Mouse (Mus musculus): ENCODE measurements around the gene Ifnl2. TPM values are rescaled to one million over a fixed set of nuclear protein-coding genes. Genes with fewer than 3 reads are reported as not detected.
"Not testable (repeated sequence)": the region's sequence is repeated elsewhere in the genome, so short reads cannot be mapped to it uniquely, and the experiment has no call there.

Ifnl2 gene
- total and polyA plus RNA-seq, 3 experiments: not detected

DNA sequence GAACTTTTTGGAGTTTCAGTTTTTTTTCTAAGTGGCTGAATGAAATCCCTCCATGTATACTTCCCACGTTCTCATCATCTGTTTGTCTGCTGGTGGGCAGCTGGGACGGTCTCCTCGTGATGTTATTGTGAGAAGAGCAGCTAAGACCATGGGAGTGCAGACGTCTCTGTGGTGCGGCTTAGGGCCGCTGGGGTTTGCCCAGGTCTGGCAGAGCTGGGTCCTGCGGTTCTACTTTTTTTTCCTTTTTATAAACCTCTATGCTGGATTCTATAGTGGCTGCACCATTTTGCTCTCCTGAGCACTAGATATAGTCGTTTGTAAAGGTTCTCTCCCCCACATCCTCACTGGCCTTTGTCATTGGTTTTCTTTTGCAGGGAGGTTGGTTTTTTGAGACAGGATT lies 1.2 kb upstream of the Ifnl2 start:
- peaks cover 0 to 2% of the 10 kb centered on the region in 2 experiments; a peak in 2 of 4 replicates for H3K27me3 ChIP-seq (ENCODE audit: control insufficient read depth in 1 of 2, insufficient read depth in 2 of 2, low read length in 2 of 2)
- H3K36me3 ChIP-seq (ENCODE audit: control insufficient read depth in 1 of 2, insufficient read depth in 2 of 2, low read length in 2 of 2): no peaks in the 10 kb centered on the region
- TF ChIP-seq ZC3H11A (IDR thresholded peaks at IDR 0.05; ENCODE audit: low read depth, low read length): no peak
- no peak for TF ChIP-seq CHD2 (IDR thresholded peaks at IDR 0.05; ENCODE audit: low read length)
- no peak for TF ChIP-seq POLR2A (IDR thresholded peaks at IDR 0.05; ENCODE audit: control insufficient read depth in 1 of 2, insufficient read depth in 1 of 2, low read depth in 1 of 2, low read length in 2 of 2, poor library complexity in 1 of 2)
- TF ChIP-seq MYB (IDR thresholded peaks at IDR 0.05; ENCODE audit: low read depth, low read length): no peak
- no peak for TF ChIP-seq BHLHE40 (IDR thresholded peaks at IDR 0.05; ENCODE audit: borderline replicate concordance, low read depth, low read length)
- no peak for TF ChIP-seq MAZ (IDR thresholded peaks at IDR 0.05; ENCODE audit: low read depth, low read length)
- no peak for TF ChIP-seq MYC (IDR thresholded peaks at IDR 0.05; ENCODE audit: low read depth, low read length)
- no peak for TF ChIP-seq POLR2AphosphoS2 (IDR thresholded peaks at IDR 0.05; ENCODE audit: low read length)
- no peak for TF ChIP-seq RCOR1 (IDR thresholded peaks at IDR 0.05; ENCODE audit: low read depth, low read length)
- no peak for TF ChIP-seq NRF1 (IDR thresholded peaks at IDR 0.05; ENCODE audit: insufficient read depth, low read depth, low read length, poor library complexity, severe bottlenecking)
- no peak for TF ChIP-seq POLR2AphosphoS5 (IDR thresholded peaks at IDR 0.05; ENCODE audit: borderline replicate concordance, low read depth, low read length)
- TF ChIP-seq EP300 (IDR thresholded peaks at IDR 0.05; ENCODE audit: low read depth in 1 of 2, low read length in 2 of 2): no peak
- no peak for TF ChIP-seq UBTF (IDR thresholded peaks at IDR 0.05; ENCODE audit: borderline replicate concordance, insufficient read depth, low read depth, low read length)
- no peak for TF ChIP-seq ZKSCAN1 (IDR thresholded peaks at IDR 0.05; ENCODE audit: low read depth, low read length)
- no peak for TF ChIP-seq GABPA (IDR thresholded peaks at IDR 0.05; ENCODE audit: low read depth, low read length)

DNA sequence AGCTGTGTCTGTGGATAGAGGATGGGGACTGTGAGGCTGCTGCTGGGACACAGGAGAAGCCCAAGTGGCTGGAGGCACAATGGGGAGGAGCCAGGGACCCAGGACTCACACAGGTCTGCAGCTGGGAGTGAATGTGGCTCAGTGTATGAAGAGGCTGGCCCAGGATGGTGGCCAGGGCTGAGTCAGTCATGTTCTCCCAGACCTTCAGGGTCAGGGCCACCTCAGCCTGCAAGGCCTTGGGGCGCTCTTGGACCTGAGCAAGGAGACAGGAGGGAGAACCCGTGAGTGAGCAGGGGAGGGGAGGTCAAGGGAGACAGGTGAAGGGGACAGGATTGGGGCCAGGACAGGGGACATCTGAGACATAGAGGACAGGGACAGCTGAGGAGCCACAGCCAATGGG lies 1.1 kb downstream of the Ifnl2 start:
- not testable (repeated sequence) for DNase-seq (ENCODE audit: low read depth, low spot score); H3K27me3 ChIP-seq (ENCODE audit: control insufficient read depth in 1 of 2, insufficient read depth in 2 of 2, low read length in 2 of 2); H3K79me2 ChIP-seq (ENCODE audit: control insufficient read depth, insufficient read depth, low read length, poor library complexity); H3K27ac ChIP-seq (ENCODE audit: control insufficient read depth, low read depth, low read length); H3K4me3 ChIP-seq (ENCODE audit: control insufficient read depth in 1 of 2, insufficient read depth in 1 of 2, low read depth in 2 of 2, low read length in 2 of 2); H3K9ac ChIP-seq (ENCODE audit: control insufficient read depth, low read depth, low read length, poor library complexity, severe bottlenecking); H3K4me1 ChIP-seq (ENCODE audit: control insufficient read depth in 1 of 2, insufficient read depth in 2 of 2, low read length in 2 of 2); H3K9me3 ChIP-seq (replicated peaks; ENCODE audit: insufficient read depth, low read length); H3K36me3 ChIP-seq (ENCODE audit: control insufficient read depth in 1 of 2, insufficient read depth in 2 of 2, low read length in 2 of 2)

More for the DNA sequence above, 1.2 kb upstream of the Ifnl2 start:
- H3K4me3 ChIP-seq (ENCODE audit: control insufficient read depth in 1 of 2, insufficient read depth in 1 of 2, low read depth in 2 of 2, low read length in 2 of 2): no peak overlapping the region
- H3K79me2 ChIP-seq (ENCODE audit: control insufficient read depth, insufficient read depth, low read length, poor library complexity): no peaks in the 10 kb centered on the region
- no peak overlapping the region for H3K9ac ChIP-seq (ENCODE audit: control insufficient read depth, low read depth, low read length, poor library complexity, severe bottlenecking)
- no peak overlapping the region for H3K27ac ChIP-seq (ENCODE audit: control insufficient read depth, low read depth, low read length)
- H3K9me3 ChIP-seq (replicated peaks; ENCODE audit: insufficient read depth, low read length): no peaks in the 10 kb centered on the region
- H3K4me1 ChIP-seq (ENCODE audit: control insufficient read depth in 1 of 2, insufficient read depth in 2 of 2, low read length in 2 of 2): no peaks in the 10 kb centered on the region
- no peak for DNase-seq (ENCODE audit: low read depth, low spot score)

DNA sequence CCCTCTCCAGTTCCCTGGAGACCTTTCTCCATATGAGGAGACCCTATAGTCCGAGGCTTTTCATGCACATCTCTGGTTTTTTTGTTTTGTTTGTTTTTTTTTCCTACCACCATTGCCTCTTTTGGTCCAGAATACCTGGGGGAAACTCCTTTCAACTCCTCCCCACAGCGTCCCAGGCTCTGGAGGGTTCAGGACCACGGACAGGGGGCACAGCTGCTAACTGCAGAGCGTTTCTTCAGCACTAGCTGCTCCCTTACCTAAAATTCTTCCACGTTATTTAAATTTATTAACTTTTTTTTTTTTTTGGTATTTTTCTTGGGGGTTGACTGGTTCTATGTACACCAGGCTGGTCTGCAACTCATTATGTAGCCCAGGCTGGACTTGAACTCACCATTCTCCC lies 4.7 kb downstream of the Ifnl2 start:
- Histone ChIP-seq H3K4me3 (ENCODE audit: control insufficient read depth in 1 of 2, insufficient read depth in 1 of 2, low read depth in 2 of 2, low read length in 2 of 2) (no peak overlapping the region), H3K36me3 (ENCODE audit: control insufficient read depth in 1 of 2, insufficient read depth in 2 of 2, low read length in 2 of 2) (no peaks in the 10 kb centered on the region), H3K9me3 (replicated peaks; ENCODE audit: insufficient read depth, low read length) (no peaks in the 10 kb centered on the region), H3K27ac (ENCODE audit: control insufficient read depth, low read depth, low read length) (no peak overlapping the region), H3K79me2 (ENCODE audit: control insufficient read depth, insufficient read depth, low read length, poor library complexity) (no peaks in the 10 kb centered on the region; the same call in 1 of the 2 replicates), H3K4me1 (ENCODE audit: control insufficient read depth in 1 of 2, insufficient read depth in 2 of 2, low read length in 2 of 2) (no peaks in the 10 kb centered on the region), H3K9ac (ENCODE audit: control insufficient read depth, low read depth, low read length, poor library complexity, severe bottlenecking) (no peak overlapping the region), H3K27me3 (ENCODE audit: control insufficient read depth in 1 of 2, insufficient read depth in 2 of 2, low read length in 2 of 2) (no peaks in the 10 kb centered on the region)
- peak; percentile 54 for DNase-seq (ENCODE audit: low read depth, low spot score)
- TF ChIP-seq JUND (IDR thresholded peaks at IDR 0.05; ENCODE audit: low read depth, low read length) (no peak), SIN3A (IDR thresholded peaks at IDR 0.05; ENCODE audit: low read length) (peak; percentile 83), GABPA (IDR thresholded peaks at IDR 0.05; ENCODE audit: low read depth, low read length) (no peak), NRF1 (IDR thresholded peaks at IDR 0.05; ENCODE audit: insufficient read depth, low read depth, low read length, poor library complexity, severe bottlenecking) (no peak), ZKSCAN1 (IDR thresholded peaks at IDR 0.05; ENCODE audit: low read depth, low read length) (no peak), BHLHE40 (IDR thresholded peaks at IDR 0.05; ENCODE audit: borderline replicate concordance, low read depth, low read length) (no peak), MEF2A (IDR thresholded peaks at IDR 0.05; ENCODE audit: extremely low read depth, insufficient replicate concordance, low read depth, low read length, poor library complexity, severe bottlenecking) (no peak)

Data from MEL (cell line).